Mouse (Mus musculus) hindbrain, embryonic 13.5 days (tissue): ENCODE measurements around the gene Tnn. TPM values are rescaled to one million over a fixed set of nuclear protein-coding genes. Genes with fewer than 3 reads are reported as not detected.

Experiments
- ATAC-seq: fragments of 200-750 bp; cut with Nextera tagmentation; 2 replicates; pipeline ENCODE4 v1.8.0; 2017; ENCODE audit warnings: moderate TSS enrichment; ENCODE audit not compliant: low FRiP score
- H3K27ac ChIP-seq: fragments of 300-500 bp; sonication (generic); 2 replicates; pipeline ENCODE4 v1.5.1; 2015; ENCODE audit warnings: inconsistent platforms, mild to moderate bottlenecking, moderate library complexity
- H3K27me3 ChIP-seq: fragments of 300-500 bp; sonication (generic); 2 replicates; pipeline ENCODE4 v1.6.1; 2015; ENCODE audit warnings: mild to moderate bottlenecking, inconsistent platforms
- H3K36me3 ChIP-seq: fragments of 300-500 bp; sonication (generic); 2 replicates; pipeline ENCODE4 v1.6.1; 2015; ENCODE audit warnings: mild to moderate bottlenecking, inconsistent platforms
- H3K4me1 ChIP-seq: fragments of 300-500 bp; sonication (generic); replicated peaks from 2 replicates; pipeline ENCODE4 v1.6.1; 2015; ENCODE audit warnings: inconsistent platforms
- H3K4me2 ChIP-seq: fragments of 300-500 bp; sonication (generic); 2 replicates; pipeline ENCODE4 v1.6.1; 2015; ENCODE audit warnings: inconsistent platforms, mild to moderate bottlenecking, moderate library complexity
- H3K4me3 ChIP-seq: fragments of 300-500 bp; sonication (generic); 2 replicates; pipeline ENCODE4 v1.5.1; 2015; ENCODE audit warnings: mild to moderate bottlenecking, inconsistent platforms
- H3K9ac ChIP-seq: fragments of 300-500 bp; sonication (generic); 2 replicates; pipeline ENCODE4 v1.6.1; 2015; ENCODE audit warnings: mild to moderate bottlenecking, inconsistent platforms
- H3K9me3 ChIP-seq: fragments of 300-500 bp; sonication (generic); 2 replicates; pipeline ENCODE4 v1.6.1; 2016; ENCODE audit warnings: inconsistent platforms
- WGBS: fragments of 180-500 bp; shearing (Covaris S2); methylation state at CpG from one replicate; pipeline ENCODE4 v1.1.7; 2015; 5-methylcytosine and 5-hydroxymethylcytosine counted together
- polyA plus RNA-seq: library from polyadenylated mRNA; unstranded; fragments of >200 nt; fragmentation: Nextera tagmentation; extraction: Ambion mirVana; gene quantifications from 2 replicates; pipeline ENCODE4 v1.2.1, GENCODE M21; 2015

The Tnn gene
- polyA plus RNA-seq, 1 experiment from 2014 or later, result 0.06 TPM

DNA sequence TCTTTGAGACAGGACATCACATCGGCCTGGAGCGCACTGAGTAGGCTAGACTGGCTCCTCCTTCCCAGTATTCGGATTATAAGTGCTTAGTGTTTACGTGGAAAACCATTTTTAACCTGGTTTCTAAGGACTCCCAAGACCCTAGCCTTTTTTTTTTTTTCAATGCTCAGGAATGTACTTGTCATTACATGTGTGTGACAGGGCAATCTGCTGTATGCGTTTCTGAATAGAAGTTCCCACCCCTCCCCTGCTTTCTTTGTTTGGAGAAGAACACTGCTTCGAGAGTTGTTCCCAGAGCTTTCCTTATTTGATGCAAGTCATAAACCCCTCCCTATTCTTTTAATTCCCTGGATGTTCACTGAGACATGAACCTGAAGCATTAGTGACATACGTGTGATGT, 9.0 kb downstream of the Tnn start:
- no peak overlapping the region for H3K4me2 ChIP-seq
- 68% methylated on average over 7 of the region's 7 CpGs for WGBS
- no peaks in the 10 kb centered on the region for H3K36me3 ChIP-seq
- no peak overlapping the region for H3K27ac ChIP-seq
- no peak overlapping the region for H3K4me3 ChIP-seq
- H3K9me3 ChIP-seq, result no peaks in the 10 kb centered on the region
- H3K9ac ChIP-seq, result no peak overlapping the region
- H3K4me1 ChIP-seq, result peaks cover 2% of the 10 kb centered on the region; the same call in 1 of the 2 replicates
- ATAC-seq, result no peak
- H3K27me3 ChIP-seq, result no peaks in the 10 kb centered on the region

DNA sequence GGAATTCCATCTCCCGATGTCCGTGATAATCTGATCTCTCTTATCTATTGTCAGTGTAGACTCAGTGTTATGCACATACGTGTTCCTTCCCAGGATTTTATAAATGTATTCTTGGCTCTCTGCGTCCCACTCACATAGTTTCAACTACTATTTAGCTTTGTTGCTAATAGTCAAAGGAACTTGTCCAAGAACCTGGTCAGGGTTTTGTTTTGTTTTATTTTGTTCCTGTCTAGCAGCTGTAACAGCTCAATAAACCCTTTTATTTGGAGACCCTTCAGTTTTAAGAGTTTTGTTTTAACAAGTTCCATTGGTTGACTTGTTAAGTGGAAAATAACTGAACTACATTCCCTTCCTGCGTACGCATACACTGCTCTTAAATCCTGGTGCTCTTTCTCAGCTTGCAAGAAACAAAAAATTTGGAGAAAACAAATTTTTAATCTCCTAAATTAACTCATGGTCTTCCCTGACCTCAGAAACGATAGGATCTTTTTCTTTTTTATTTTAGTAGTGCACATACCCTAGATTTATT, 17.0 kb downstream of the Tnn start:
- H3K9ac ChIP-seq, result no peak overlapping the region
- no peaks in the 10 kb centered on the region for H3K4me1 ChIP-seq
- no peak overlapping the region for H3K4me2 ChIP-seq
- H3K27ac ChIP-seq, result no peak overlapping the region
- no peaks in the 10 kb centered on the region for H3K9me3 ChIP-seq
- no peaks in the 10 kb centered on the region for H3K36me3 ChIP-seq
- H3K4me3 ChIP-seq, result no peak overlapping the region
- ATAC-seq, result no peak
- no peaks in the 10 kb centered on the region for H3K27me3 ChIP-seq
- WGBS, result 87% methylated on average over 7 of the region's 7 CpGs

- no peaks in the 10 kb centered on the region for H3K36me3 ChIP-seq
- WGBS, result 63% methylated on average over 4 of the region's 4 CpGs
- ATAC-seq, result no peak
- H3K9ac ChIP-seq, result no peak overlapping the region
- no peak overlapping the region for H3K27ac ChIP-seq
- no peaks in the 10 kb centered on the region for H3K27me3 ChIP-seq
- no peaks in the 10 kb centered on the region for H3K9me3 ChIP-seq
- H3K4me1 ChIP-seq, result no peaks in the 10 kb centered on the region
- H3K4me3 ChIP-seq, result no peak overlapping the region
- H3K4me2 ChIP-seq, result no peak overlapping the region
These were observed 19.8 kb downstream of the Tnn start for GRCm38 (mm10) chr1:160133464-160134079.

- Histone ChIP-seq H3K27me3 (no peaks in the 10 kb centered on the region), H3K4me2 (no peak overlapping the region), H3K27ac (no peak overlapping the region), H3K9ac (no peak overlapping the region), H3K9me3 (no peaks in the 10 kb centered on the region), H3K4me1 (no peaks in the 10 kb centered on the region), H3K36me3 (no peaks in the 10 kb centered on the region), H3K4me3 (no peak overlapping the region)
- 82% methylated on average over 2 of the region's 2 CpGs for WGBS
- ATAC-seq, result no peak
These were observed 29.4 kb downstream of the Tnn start for GRCm38 (mm10) chr1:160123957-160124356.

DNA sequence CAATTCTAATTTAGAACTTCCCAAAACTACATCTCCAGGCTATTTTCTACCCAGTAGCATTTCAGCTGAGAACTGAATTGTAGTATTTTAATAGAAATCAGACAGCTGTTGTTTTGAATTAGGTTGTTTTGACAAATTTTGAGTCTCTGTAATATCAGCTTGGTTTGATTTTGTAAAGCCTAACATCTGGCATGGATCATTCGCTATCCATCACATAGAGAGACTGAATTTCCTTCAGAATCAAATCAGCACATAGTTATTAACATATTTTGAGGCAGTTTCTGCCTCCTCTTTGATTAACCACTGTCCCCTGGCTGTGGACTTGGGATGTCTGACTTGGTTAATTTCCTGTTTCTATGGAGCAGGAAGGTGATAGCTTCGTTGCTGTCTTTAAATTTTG, 44.8 kb downstream of the Tnn start:
- no peaks in the 10 kb centered on the region for H3K9me3 ChIP-seq
- ATAC-seq, result no peak
- H3K4me2 ChIP-seq, result no peak overlapping the region
- no peaks in the 10 kb centered on the region for H3K36me3 ChIP-seq
- no peak overlapping the region for H3K9ac ChIP-seq
- no peaks in the 10 kb centered on the region for H3K4me1 ChIP-seq
- no peak overlapping the region for H3K27ac ChIP-seq
- WGBS, result 77% methylated on average over 2 of the region's 2 CpGs
- no peak overlapping the region for H3K4me3 ChIP-seq
- no peaks in the 10 kb centered on the region for H3K27me3 ChIP-seq

- Histone ChIP-seq H3K9ac (no peak overlapping the region), H3K36me3 (no peaks in the 10 kb centered on the region), H3K27me3 (no peaks in the 10 kb centered on the region), H3K4me2 (no peak overlapping the region), H3K9me3 (no peaks in the 10 kb centered on the region), H3K4me3 (no peak overlapping the region), H3K27ac (no peak overlapping the region), H3K4me1 (no peaks in the 10 kb centered on the region)
- WGBS, result 87% methylated on average over 5 of the region's 5 CpGs
- no peak for ATAC-seq
These were observed 48.0 kb downstream of the Tnn start for GRCm38 (mm10) chr1:160105426-160105825.

DNA sequence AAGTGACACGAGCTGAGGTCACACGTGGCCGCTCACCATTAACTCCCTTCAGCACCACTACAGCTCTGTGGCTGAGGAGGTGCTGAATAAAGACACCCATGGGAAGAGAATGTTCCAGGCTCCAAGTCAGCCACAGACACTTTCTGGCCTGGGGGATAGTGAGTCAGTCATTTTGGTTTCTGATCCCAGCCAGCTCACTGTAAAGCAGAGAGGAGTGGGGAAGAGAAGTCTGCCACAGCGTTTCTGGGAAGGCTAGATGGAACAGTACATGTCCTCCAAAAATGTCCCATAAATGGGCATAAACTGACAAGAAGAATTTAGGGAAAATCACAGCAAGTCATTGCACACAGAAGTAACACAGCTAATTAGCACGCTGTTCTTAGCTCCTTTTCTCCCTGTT, 52.4 kb downstream of the Tnn start:
- Histone ChIP-seq H3K4me1 (no peaks in the 10 kb centered on the region), H3K4me3 (no peak overlapping the region), H3K27ac (no peak overlapping the region), H3K9ac (no peak overlapping the region), H3K27me3 (no peaks in the 10 kb centered on the region), H3K4me2 (no peak overlapping the region), H3K9me3 (no peaks in the 10 kb centered on the region), H3K36me3 (no peaks in the 10 kb centered on the region)
- 82% methylated on average over 5 of the region's 5 CpGs for WGBS
- ATAC-seq, result no peak

DNA sequence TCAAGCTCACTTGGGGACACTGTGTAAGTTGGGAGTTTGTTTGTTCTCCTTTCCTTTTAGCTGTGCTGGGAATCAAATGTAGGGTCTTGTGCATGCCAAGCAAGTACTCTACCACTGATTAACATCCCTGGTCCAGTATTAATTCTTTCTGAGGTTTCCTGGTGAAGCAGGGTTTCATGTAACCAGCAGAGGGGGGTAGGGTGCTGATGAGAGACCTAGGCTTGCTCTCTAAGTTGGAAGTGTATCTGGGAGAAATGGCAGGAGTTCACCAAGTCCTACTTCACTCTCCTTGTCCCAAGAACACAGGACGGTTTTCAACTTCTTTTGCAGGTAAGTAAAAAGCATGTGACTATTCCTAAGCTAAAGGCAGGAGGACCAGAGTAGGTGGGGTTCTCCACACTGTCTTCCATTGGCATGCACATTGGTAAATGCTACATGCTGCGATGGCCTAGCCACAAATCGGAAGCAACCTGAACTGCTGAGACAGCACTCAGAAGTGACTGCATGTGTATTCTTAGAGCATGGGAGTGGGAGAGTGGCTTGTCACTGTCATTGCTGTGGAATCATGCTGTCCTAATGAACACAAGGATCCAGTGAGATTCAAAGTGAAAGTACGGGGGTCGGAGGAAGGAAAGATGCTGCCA, 53.6 kb downstream of the Tnn start:
- WGBS, result 90% methylated on average over 5 of the region's 5 CpGs

GRCm38 (mm10) chr1:160086651-160087050, 66.7 kb downstream of the Tnn start:
- no peak overlapping the region for H3K27ac ChIP-seq
- no peak overlapping the region for H3K4me2 ChIP-seq
- H3K27me3 ChIP-seq, result 0 out of 2 replicates have a peak, but pooled peaks cover 6% of the 10 kb centered on the region
- WGBS, result 64% methylated on average over 2 of the region's 2 CpGs
- no peaks in the 10 kb centered on the region for H3K36me3 ChIP-seq
- ATAC-seq, result peak; percentile 50; the same call in 1 of the 2 replicates
- no peak overlapping the region for H3K4me3 ChIP-seq
- no peaks in the 10 kb centered on the region for H3K9me3 ChIP-seq
- no peak overlapping the region for H3K9ac ChIP-seq
- H3K4me1 ChIP-seq, result no peaks in the 10 kb centered on the region

More for the DNA sequence above, 53.6 kb downstream of the Tnn start:
- no peaks in the 10 kb centered on the region for H3K27me3 ChIP-seq
- H3K4me3 ChIP-seq, result no peak overlapping the region
- H3K4me1 ChIP-seq, result no peaks in the 10 kb centered on the region
- ATAC-seq, result no peak
- no peak overlapping the region for H3K4me2 ChIP-seq
- H3K9me3 ChIP-seq, result no peaks in the 10 kb centered on the region
- H3K9ac ChIP-seq, result no peak overlapping the region
- H3K36me3 ChIP-seq, result no peaks in the 10 kb centered on the region
- no peak overlapping the region for H3K27ac ChIP-seq

- Histone ChIP-seq H3K27ac (no peak overlapping the region), H3K36me3 (no peaks in the 10 kb centered on the region), H3K27me3 (0 out of 2 replicates have a peak, but pooled peaks cover 6% of the 10 kb centered on the region), H3K4me3 (no peak overlapping the region), H3K4me1 (0 out of 2 replicates have a peak, but pooled peaks cover 4% of the 10 kb centered on the region), H3K9ac (no peak overlapping the region), H3K4me2 (no peak overlapping the region), H3K9me3 (no peaks in the 10 kb centered on the region)
- ATAC-seq, result no peak
- 86% methylated on average over 1 of the region's 1 CpGs for WGBS
These were observed 69.1 kb downstream of the Tnn start for GRCm38 (mm10) chr1:160084239-160084638.

- no peak overlapping the region for H3K27ac ChIP-seq
- no peak overlapping the region for H3K9ac ChIP-seq
- no peaks in the 10 kb centered on the region for H3K9me3 ChIP-seq
- H3K27me3 ChIP-seq, result 0 out of 2 replicates have a peak, but pooled peaks cover 6% of the 10 kb centered on the region
- H3K4me3 ChIP-seq, result no peak overlapping the region
- no peaks in the 10 kb centered on the region for H3K36me3 ChIP-seq
- ATAC-seq, result no peak
- no peak overlapping the region for H3K4me2 ChIP-seq
- WGBS, result 100% methylated on average over 1 of the region's 1 CpGs
- 0 out of 2 replicates have a peak, but pooled peaks cover 6% of the 10 kb centered on the region for H3K4me1 ChIP-seq
These were observed 70.7 kb downstream of the Tnn start for GRCm38 (mm10) chr1:160082647-160083046.

- WGBS, result 30% methylated on average over 2 of the region's 2 CpGs
These were observed 72.5 kb downstream of the Tnn start for GRCm38 (mm10) chr1:160080800-160081436.

More at GRCm38 (mm10) chr1:160080800-160081436, 72.5 kb downstream of the Tnn start:
- Histone ChIP-seq H3K27ac (no peak overlapping the region), H3K27me3 (0 out of 2 replicates have a peak, but pooled peaks cover 6% of the 10 kb centered on the region), H3K9me3 (no peaks in the 10 kb centered on the region), H3K4me3 (no peak overlapping the region), H3K9ac (no peak overlapping the region), H3K4me2 (no peak overlapping the region), H3K36me3 (no peaks in the 10 kb centered on the region), H3K4me1 (0 out of 2 replicates have a peak, but pooled peaks cover 6% of the 10 kb centered on the region)
- 0 out of 2 replicates have a peak, but pooled peaks have one; percentile 44 for ATAC-seq
